Mouse (Mus musculus): ENCODE results near the gene Ccdc113.

DNA sequence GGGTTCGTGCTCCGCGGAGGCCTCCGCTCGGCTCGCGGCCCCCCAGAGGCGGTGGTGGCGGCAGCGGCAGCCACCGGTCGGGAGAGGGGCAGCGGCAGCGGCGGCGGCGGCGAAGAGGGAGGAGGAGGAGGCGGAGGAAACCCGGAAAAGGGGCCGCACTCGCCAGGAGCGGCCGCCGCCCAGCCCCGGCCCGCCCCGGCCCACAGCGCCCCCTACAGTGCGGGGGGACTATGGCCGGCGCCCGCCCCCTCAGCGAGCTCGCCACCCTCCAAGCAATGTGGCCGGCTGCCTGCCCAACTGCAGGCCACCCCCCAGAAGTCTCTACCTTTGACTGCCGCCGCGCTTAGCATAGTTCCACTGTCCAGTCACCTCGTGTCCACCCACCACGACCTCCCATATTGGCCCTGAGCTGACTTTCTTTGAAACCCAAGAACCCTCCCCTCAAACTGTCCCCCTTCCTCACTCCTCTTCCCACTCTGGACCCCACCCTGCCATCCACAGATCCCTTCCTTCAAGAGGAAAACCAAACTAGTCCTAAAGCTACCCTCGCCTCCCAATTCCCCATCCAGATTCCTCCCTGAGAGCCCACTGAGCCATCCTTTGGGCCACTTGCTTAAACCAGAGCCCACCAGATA, 45.1 kb upstream of the Ccdc113 start:
- TF ChIP-seq TBP (conservative IDR thresholded peaks at IDR 0.05; ENCODE audit: low read depth, low read length): no peak
- no peak for TF ChIP-seq ZNF384 (IDR thresholded peaks at IDR 0.05; ENCODE audit: low read depth, low read length)
- peak; percentile 78 for TF ChIP-seq GABPA (IDR thresholded peaks at IDR 0.05; ENCODE audit: insufficient replicate concordance, low read depth, low read length)
- TF ChIP-seq CTCF (conservative IDR thresholded peaks at IDR 0.05 in 1 of 2, IDR thresholded peaks at IDR 0.05 in 1 of 2; ENCODE audit: low read depth in 2 of 2, low read length in 2 of 2): peak in 1 of 2 experiments; percentile 74; a peak in 2 of 4 replicates
- TF ChIP-seq PAX5 (IDR thresholded peaks at IDR 0.05; ENCODE audit: low read length): no peak
- TF ChIP-seq USF2 (conservative IDR thresholded peaks at IDR 0.05; ENCODE audit: low read depth, low read length): no peak
- peak; percentile 42 for TF ChIP-seq POLR2A (IDR thresholded peaks at IDR 0.05; ENCODE audit: low read depth, low read length)
- TF ChIP-seq IRF4 (IDR thresholded peaks at IDR 0.05; ENCODE audit: low read depth, low read length): peak; percentile 61; the same call in 1 of the 2 replicates
- no peak for TF ChIP-seq ZC3H11A (IDR thresholded peaks at IDR 0.05; ENCODE audit: low read depth, low read length)
- TF ChIP-seq UBTF (IDR thresholded peaks at IDR 0.05; ENCODE audit: low read depth, low read length): no peak
- TF ChIP-seq JUN (IDR thresholded peaks at IDR 0.05; ENCODE audit: insufficient read depth, low read depth, low read length): no peak

All from CH12.LX (cell line).